In the genomic region with DNA sequence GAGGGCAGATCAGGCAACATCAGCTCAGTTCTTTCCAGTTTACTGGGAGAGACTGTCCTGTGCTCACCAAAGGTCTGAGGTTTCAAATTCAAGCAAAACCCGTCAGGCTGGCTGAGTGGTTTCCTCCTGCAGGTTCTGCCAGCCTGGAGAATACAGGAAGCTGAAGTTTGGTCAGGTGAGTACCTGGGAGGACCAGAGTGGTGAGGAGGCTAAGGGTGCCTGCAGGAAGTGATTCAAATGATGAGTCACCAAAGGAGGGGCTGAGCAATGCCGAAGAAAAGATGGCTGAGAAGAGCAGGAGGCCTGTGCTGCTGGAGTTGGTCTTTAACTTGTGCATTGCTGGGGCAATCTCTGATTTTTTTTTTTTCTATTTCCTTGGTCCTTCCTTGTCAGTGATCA, we compare ENCODE assay signal across 13 mouse cellular contexts. TPM values are rescaled to one million over a fixed set of nuclear protein-coding genes. Genes with fewer than 3 reads are reported as not detected.
A peak's percentile ranks its signal among the peaks of the same experiment; 100 is the strongest.
DNase-seq lines count a peak whose midpoint lies in the region; TF ChIP-seq lines count a peak whose summit lies in the region.
"Had no signal": no experiment of that assay in that cellular context is flagged by ENCODE, and none has a peak within 500 bp of the region (broad histone marks: within the 10 kb centered on the region; RNA-seq: fewer than 3 reads in every experiment).

No protein-coding gene starts in this region.

- TF ChIP-seq CTCF in small intestine, adult 2 months (IDR thresholded peaks at IDR 0.05; ENCODE audit: extremely low read depth, insufficient read length, insufficient replicate concordance, low read depth, low read length), result no peak
- no peak for TF ChIP-seq CTCF in kidney, adult 2 months (conservative IDR thresholded peaks at IDR 0.05; ENCODE audit: insufficient read depth, insufficient read length, low read depth, low read length)

- TF ChIP-seq POLR2A in small intestine, adult 2 months (IDR thresholded peaks at IDR 0.05; ENCODE audit: low read depth, low read length), result no peak
- TF ChIP-seq POLR2A in kidney, adult 2 months (IDR thresholded peaks at IDR 0.05; ENCODE audit: low read depth, low read length), result no peak

- H3K36me3 ChIP-seq in small intestine, adult 2 months (ENCODE audit: control insufficient read depth, insufficient read depth, low read length), result no peaks in the 10 kb centered on the region
- no peaks in the 10 kb centered on the region for H3K36me3 ChIP-seq in kidney, adult 2 months (ENCODE audit: control insufficient read depth, insufficient read depth, low read length)
- H3K36me3 ChIP-seq: hindbrain, embryonic 15.5 days; liver, embryonic 13.5 days had no signal

- no peaks in the 10 kb centered on the region for H3K27me3 ChIP-seq in small intestine, adult 2 months (ENCODE audit: control insufficient read depth, insufficient read depth, low read length)
- H3K27me3 ChIP-seq in kidney, adult 2 months (replicated peaks; ENCODE audit: control insufficient read depth, insufficient read depth, low read length), result no peaks in the 10 kb centered on the region; the same call in 1 of the 2 replicates

- peak; percentile 82 for DNase-seq in heart, adult 11 months
- no peak for DNase-seq in heart, adult 18-20 months
- DNase-seq in CD4-positive helper T cell, adult 2 months (ENCODE audit: low read depth, low spot score), result peak; percentile 85
- DNase-seq in induced T-regulatory cell, adult 2 months (ENCODE audit: low read depth), result peak; percentile 86
- no peak for DNase-seq in left cerebral cortex, adult 9 months (ENCODE audit: low spot score in 2 of 2)
- no peak for DNase-seq in kidney, adult 2 months
- DNase-seq in layer of hippocampus, postnatal 25 days (ENCODE audit: extremely low spot score in 1 of 2, low spot score in 1 of 2), result no peak
- DNase-seq: adrenal gland, adult 8-10 months; liver, embryonic 13.5 days had no signal

- peaks cover 9% of the 10 kb centered on the region; the same call in 1 of the 2 replicates for H3K4me1 ChIP-seq in small intestine, adult 2 months (ENCODE audit: control insufficient read depth, insufficient read depth, insufficient read length, low read length)
- H3K4me1 ChIP-seq in kidney, adult 2 months (ENCODE audit: control insufficient read depth, insufficient read depth, low read length), result no peaks in the 10 kb centered on the region

- WGBS in small intestine, adult 2 months, result 14% methylated on average over 2 of the region's 2 CpGs
- 54% methylated on average over 2 of the region's 2 CpGs for WGBS in kidney, adult 2 months

- H3K27ac ChIP-seq in small intestine, adult 2 months (ENCODE audit: insufficient read depth, low read depth, low read length), result peak overlapping the region; percentile 56
- H3K27ac ChIP-seq in kidney, adult 2 months (ENCODE audit: insufficient read depth, low read depth, low read length), result no peak overlapping the region
- H3K27ac ChIP-seq: hindbrain, embryonic 15.5 days; liver, embryonic 13.5 days had no signal

- no peak overlapping the region for H3K4me3 ChIP-seq in small intestine, adult 2 months (ENCODE audit: low read depth, low read length)
- no peak overlapping the region for H3K4me3 ChIP-seq in kidney, adult 2 months (ENCODE audit: insufficient read depth, low read depth, low read length)
- H3K4me3 ChIP-seq: erythroblast, embryonic 14.5 days; hindbrain, embryonic 15.5 days; liver, embryonic 13.5 days; myocyte had no signal

RNA-seq across cellular contexts. Expression of gene Zfp541, which starts 4.5 kb away (rescaled TPM):
- not detected for total RNA-seq in heart, adult 18-20 months (2021)
- polyA plus RNA-seq in small intestine, adult 2 months (2012; rRNA removed), result not detected in 2 replicates
- polyA plus RNA-seq in kidney, adult 2 months (2012; rRNA removed), result 0.03 TPM in 1 of 2 replicates, not detected in the other
- total RNA-seq in layer of hippocampus, postnatal 25 days (2021), result under 1 TPM; 0.44 to 0.66 TPM
- polyA plus RNA-seq: liver, embryonic 13.5 days; myocyte had no signal

RNA-seq across cellular contexts. Expression of gene Bicra, which starts 9.4 kb away (rescaled TPM):
- total RNA-seq in heart, adult 18-20 months (2021), result 1 to 10 TPM; 4.2 to 5.9 TPM
- 18.7 and 31.0 TPM in 2 replicates for polyA plus RNA-seq in small intestine, adult 2 months (2012; rRNA removed)
- polyA plus RNA-seq in kidney, adult 2 months (2012; rRNA removed), result 7.9 and 8.6 TPM in 2 replicates
- total RNA-seq in layer of hippocampus, postnatal 25 days (2021), result 10 to 100 TPM; 15.9 to 23.2 TPM

RNA-seq across cellular contexts. Expression of gene Napa, which starts 41.1 kb away (rescaled TPM):
- total RNA-seq in heart, adult 18-20 months (2021), result 10 to 100 TPM; 88.7 to 99.1 TPM
- polyA plus RNA-seq in small intestine, adult 2 months (2012; rRNA removed), result 82.7 and 139 TPM in 2 replicates
- 177 and 207 TPM in 2 replicates for polyA plus RNA-seq in kidney, adult 2 months (2012; rRNA removed)
- total RNA-seq in layer of hippocampus, postnatal 25 days (2021), result 100 to 1,000 TPM; 282 to 301 TPM

Comparison
In these comparisons a context has a peak if more than half of its experiments do, and no peak if none do; other contexts are left out.
1. DNase-seq: peak in heart, adult 11 months (single experiment), CD4-positive helper T cell, adult 2 months (single experiment) and induced T-regulatory cell, adult 2 months (single experiment); none in heart, adult 18-20 months (0 of 2), left cerebral cortex, adult 9 months (0 of 2), kidney, adult 2 months (single experiment) and layer of hippocampus, postnatal 25 days (0 of 2).